ENCODE assay signal across 8 mouse cellular contexts in genomic region chr3:65363438-65363837, GRCm38 (mm10). TPM values are rescaled to one million over a fixed set of nuclear protein-coding genes. Genes with fewer than 3 reads are reported as not detected.
DNase-seq lines count a peak whose midpoint lies in the region.
"Had no signal": no experiment of that assay in that cellular context is flagged by ENCODE, and none has a peak within 500 bp of the region (broad histone marks: within the 10 kb centered on the region; RNA-seq: fewer than 3 reads in every experiment).

No protein-coding gene starts in this region.

- DNase-seq in layer of hippocampus, adult 11-12 months (ENCODE audit: low spot score) = peak; percentile 45
- no peak for DNase-seq in layer of hippocampus, adult 9-10 months (ENCODE audit: low spot score)
- DNase-seq in adipocyte (ENCODE audit: low spot score) = peak; percentile 88
- DNase-seq in gastrocnemius, adult 18-20 months (ENCODE audit: low spot score) = peak; percentile 75
- peak; percentile 55 to 69 for DNase-seq in kidney, postnatal 4 days
- no peak for DNase-seq in retina, embryonic 14.5 days (ENCODE audit: low spot score)
- DNase-seq in cerebellum, adult 9-11 months = no peak
- DNase-seq: cerebellum, adult 11 months had no signal

RNA-seq across cellular contexts. Expression of gene Ssr3, which starts 29.0 kb away (rescaled TPM):
- total RNA-seq in gastrocnemius, adult 18-20 months (2021) = 100 to 1,000 TPM; 132 to 153 TPM

Comparison
In these comparisons a context has a peak if more than half of its experiments do, and no peak if none do; other contexts are left out.
1. DNase-seq: peak in layer of hippocampus, adult 11-12 months (single experiment), adipocyte (single experiment), gastrocnemius, adult 18-20 months (single experiment) and kidney, postnatal 4 days (2 of 2); none in layer of hippocampus, adult 9-10 months (single experiment), retina, embryonic 14.5 days (single experiment) and cerebellum, adult 9-11 months (single experiment).